Mouse (Mus musculus): ENCODE measurements at regions not wholly inside any gene's neighbourhood (a gene's known extent, or its start where the extent isn't known, plus 50 kb on each side); places are given as distances from the start of the nearest gene placed in this dataset.

DNA sequence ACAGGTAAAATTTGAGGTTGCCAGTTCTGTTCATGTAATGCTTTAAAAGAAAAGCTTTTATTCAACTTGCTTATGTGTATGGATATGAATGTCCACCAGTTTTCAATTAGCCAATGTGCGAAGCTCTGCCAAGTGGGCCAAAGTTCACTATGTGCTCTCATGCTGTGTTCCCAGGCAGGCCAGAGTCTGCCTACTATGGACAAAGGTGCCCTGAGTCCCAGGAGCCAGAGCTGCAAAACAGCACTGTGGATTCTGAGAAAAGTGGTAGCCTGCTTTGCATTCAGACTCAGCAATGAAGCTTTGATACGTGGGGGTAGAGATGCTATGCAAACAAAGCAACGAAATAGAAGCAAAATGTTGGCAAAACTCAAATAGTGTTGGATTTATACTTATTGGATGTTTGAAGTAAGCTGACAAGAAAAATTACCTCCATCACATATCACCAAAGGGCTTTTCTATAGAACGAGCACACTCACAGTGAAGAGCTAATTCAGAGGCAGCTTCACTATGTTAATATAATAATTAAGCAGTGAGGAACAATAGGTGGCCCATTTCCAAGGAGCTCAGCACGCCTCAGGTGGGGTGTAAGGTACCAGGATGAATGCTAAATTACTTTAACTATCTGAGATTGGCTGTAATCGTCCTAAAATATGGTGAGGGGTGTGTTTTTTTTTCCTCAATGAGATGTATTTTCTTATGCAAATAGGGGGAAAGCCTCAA, 318.2 kb upstream of the Zeb2 start:
- no peak for TF ChIP-seq CTCF (IDR thresholded peaks at IDR 0.05)
- TF ChIP-seq EP300 (IDR thresholded peaks at IDR 0.05): no peak

Measured in lung, postnatal 0 days (tissue).